Comparison of ENCODE assay signal across 21 mouse cellular contexts in the genomic region with DNA sequence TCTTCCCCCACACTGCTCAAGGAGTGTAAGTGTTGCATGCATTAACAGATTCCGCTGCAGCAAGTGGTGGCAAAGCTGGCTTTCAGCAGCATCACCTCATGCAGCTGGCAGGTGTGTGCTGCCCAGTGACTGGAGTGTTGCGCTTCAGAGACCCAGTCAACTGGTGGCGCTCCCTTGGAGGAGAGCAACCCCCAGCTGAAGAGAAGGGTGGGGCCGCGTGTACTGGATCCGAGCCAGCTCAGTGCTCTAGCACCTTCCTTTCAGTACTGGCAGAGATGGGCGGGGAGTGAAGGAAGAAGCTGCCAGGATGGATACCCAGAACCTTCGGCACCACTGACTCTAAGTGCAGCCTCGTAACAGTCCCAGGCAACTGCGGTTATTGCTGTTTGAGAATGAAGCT. TPM values are rescaled to one million over a fixed set of nuclear protein-coding genes. Genes with fewer than 3 reads are reported as not detected.
A peak's percentile ranks its signal among the peaks of the same experiment; 100 is the strongest.
DNase-seq lines count a peak whose midpoint lies in the region; ATAC-seq and TF ChIP-seq lines count a peak whose summit lies in the region.
"Had no signal": no experiment of that assay in that cellular context is flagged by ENCODE, and none has a peak within 500 bp of the region (broad histone marks: within the 10 kb centered on the region; RNA-seq: fewer than 3 reads in every experiment).

No protein-coding gene starts in this region.

- peaks cover 14% of the 10 kb centered on the region; the same call in 1 of the 2 replicates for H3K36me3 ChIP-seq in intestine, postnatal 0 days (ENCODE audit: control insufficient read depth, insufficient read depth)
- H3K36me3 ChIP-seq in intestine, embryonic 15.5 days = no peaks in the 10 kb centered on the region
- H3K36me3 ChIP-seq in lung, postnatal 0 days (ENCODE audit: insufficient read depth, low read length) = no peaks in the 10 kb centered on the region
- peaks cover 0 to 9% of the 10 kb centered on the region in 2 experiments; a peak in 2 of 4 replicates for H3K36me3 ChIP-seq in MEL (ENCODE audit: control insufficient read depth in 1 of 2, insufficient read depth in 2 of 2, low read length in 2 of 2)
- peaks cover 6% of the 10 kb centered on the region for H3K36me3 ChIP-seq in kidney, adult 2 months (ENCODE audit: control insufficient read depth, insufficient read depth, low read length)

- no peaks in the 10 kb centered on the region for H3K9me3 ChIP-seq in intestine, postnatal 0 days (ENCODE audit: control insufficient read depth)
- H3K9me3 ChIP-seq in intestine, embryonic 15.5 days = no peaks in the 10 kb centered on the region
- no peaks in the 10 kb centered on the region for H3K9me3 ChIP-seq in lung, postnatal 0 days (ENCODE audit: low read length)
- H3K9me3 ChIP-seq in MEL (replicated peaks; ENCODE audit: insufficient read depth, low read length) = no peaks in the 10 kb centered on the region
- H3K9me3 ChIP-seq: embryonic facial prominence, embryonic 12.5 days; forebrain, embryonic 12.5 days; heart, embryonic 13.5 days; hindbrain, embryonic 12.5 days had no signal

- TF ChIP-seq RAD21 in MEL (IDR thresholded peaks at IDR 0.05; ENCODE audit: low read depth, low read length) = no peak

- TF ChIP-seq EP300 in lung, postnatal 0 days (IDR thresholded peaks at IDR 0.05) = no peak
- TF ChIP-seq EP300 in MEL (IDR thresholded peaks at IDR 0.05; ENCODE audit: low read depth in 1 of 2, low read length in 2 of 2) = no peak

- TF ChIP-seq CTCF in intestine, postnatal 0 days (IDR thresholded peaks at IDR 0.05; ENCODE audit: low read depth) = no peak
- peak; percentile 39 for TF ChIP-seq CTCF in lung, postnatal 0 days (IDR thresholded peaks at IDR 0.05)
- no peak for TF ChIP-seq CTCF in MEL (IDR thresholded peaks at IDR 0.05 in 2 of 3, conservative IDR thresholded peaks at IDR 0.05 in 1 of 3; ENCODE audit: control insufficient read depth in 1 of 3, insufficient read depth in 1 of 3, low read depth in 2 of 3, low read length in 3 of 3, poor library complexity in 1 of 3, severe bottlenecking in 1 of 3)
- TF ChIP-seq CTCF in kidney, adult 2 months (conservative IDR thresholded peaks at IDR 0.05; ENCODE audit: insufficient read depth, insufficient read length, low read depth, low read length) = no peak

- no peaks in the 10 kb centered on the region for H3K79me2 ChIP-seq in MEL (ENCODE audit: control insufficient read depth, insufficient read depth, low read length, poor library complexity)

- H3K27ac ChIP-seq in intestine, postnatal 0 days (ENCODE audit: low read depth, low read length) = no peak overlapping the region
- H3K27ac ChIP-seq in intestine, embryonic 15.5 days = no peak overlapping the region
- H3K27ac ChIP-seq in lung, postnatal 0 days (ENCODE audit: low read length) = no peak overlapping the region
- no peak overlapping the region for H3K27ac ChIP-seq in MEL (ENCODE audit: control insufficient read depth, low read depth, low read length)
- no peak overlapping the region for H3K27ac ChIP-seq in kidney, adult 2 months (ENCODE audit: insufficient read depth, low read depth, low read length)
- H3K27ac ChIP-seq: embryonic facial prominence, embryonic 12.5 days; forebrain, embryonic 12.5 days; heart, embryonic 13.5 days; hindbrain, embryonic 12.5 days had no signal

- no peak for TF ChIP-seq POLR2A in MEL (IDR thresholded peaks at IDR 0.05; ENCODE audit: control insufficient read depth in 1 of 2, insufficient read depth in 1 of 2, low read depth in 1 of 2, low read length in 2 of 2, poor library complexity in 1 of 2)
- no peak for TF ChIP-seq POLR2A in kidney, adult 2 months (IDR thresholded peaks at IDR 0.05; ENCODE audit: low read depth, low read length)

- DNase-seq in lung, postnatal 0 days (ENCODE audit: low spot score) = peak; percentile 73
- no peak for DNase-seq in lung, postnatal 25 days (ENCODE audit: low spot score)
- DNase-seq in MEL (ENCODE audit: low read depth, low spot score) = peak; percentile 51
- DNase-seq in heart, postnatal 4 days = no peak
- no peak for DNase-seq in kidney, adult 2 months
- DNase-seq: adrenal gland, postnatal 10 days; cerebellum, adult 11-12 months; cerebellum, adult 9-10 months; cerebellum, postnatal 25 days; forebrain, postnatal 0 days; gastrocnemius, postnatal 36 days; heart, adult 11 months; heart, postnatal 36 days had no signal

- no peak overlapping the region for H3K4me2 ChIP-seq in intestine, postnatal 0 days (replicated peaks; ENCODE audit: low read depth)
- no peak overlapping the region for H3K4me2 ChIP-seq in intestine, embryonic 15.5 days (replicated peaks)
- H3K4me2 ChIP-seq in lung, postnatal 0 days (replicated peaks; ENCODE audit: low read depth, low read length) = no peak overlapping the region
- H3K4me2 ChIP-seq: embryonic facial prominence, embryonic 12.5 days; forebrain, embryonic 12.5 days; heart, embryonic 13.5 days; hindbrain, embryonic 12.5 days had no signal

- H3K4me3 ChIP-seq in intestine, postnatal 0 days (ENCODE audit: low read depth, low read length) = no peak overlapping the region
- no peak overlapping the region for H3K4me3 ChIP-seq in intestine, embryonic 15.5 days (replicated peaks)
- no peak overlapping the region for H3K4me3 ChIP-seq in lung, postnatal 0 days (ENCODE audit: low read depth, low read length)
- no peak overlapping the region for H3K4me3 ChIP-seq in MEL (ENCODE audit: control insufficient read depth in 1 of 2, insufficient read depth in 1 of 2, low read depth in 2 of 2, low read length in 2 of 2)
- H3K4me3 ChIP-seq in kidney, adult 2 months (ENCODE audit: insufficient read depth, low read depth, low read length) = no peak overlapping the region
- H3K4me3 ChIP-seq: embryonic facial prominence, embryonic 12.5 days; forebrain, embryonic 12.5 days; heart, embryonic 13.5 days; hindbrain, embryonic 12.5 days had no signal

- no peaks in the 10 kb centered on the region for H3K27me3 ChIP-seq in intestine, postnatal 0 days (replicated peaks; ENCODE audit: control insufficient read depth, insufficient read depth, low read length)
- no peaks in the 10 kb centered on the region for H3K27me3 ChIP-seq in intestine, embryonic 15.5 days (replicated peaks)
- no peaks in the 10 kb centered on the region for H3K27me3 ChIP-seq in lung, postnatal 0 days (replicated peaks; ENCODE audit: insufficient read depth, low read length)
- H3K27me3 ChIP-seq in MEL (ENCODE audit: control insufficient read depth in 1 of 2, insufficient read depth in 2 of 2, low read length in 2 of 2) = no peaks in the 10 kb centered on the region
- H3K27me3 ChIP-seq in kidney, adult 2 months (replicated peaks; ENCODE audit: control insufficient read depth, insufficient read depth, low read length) = no peaks in the 10 kb centered on the region
- H3K27me3 ChIP-seq: embryonic facial prominence, embryonic 12.5 days; forebrain, embryonic 12.5 days; heart, embryonic 13.5 days; hindbrain, embryonic 12.5 days had no signal

- ATAC-seq in intestine, postnatal 0 days = 0 out of 2 replicates have a peak, but pooled peaks have one; percentile 10
- ATAC-seq in intestine, embryonic 15.5 days = no peak
- peak; percentile 80 for ATAC-seq in lung, postnatal 0 days
- peak; percentile 60 for ATAC-seq in megakaryocyte progenitor cell, adult 5-6 weeks (replicated peaks; ENCODE audit: poor library complexity)
- ATAC-seq: forebrain, postnatal 0 days; hindbrain, embryonic 16.5 days had no signal

- WGBS in intestine, postnatal 0 days = 81% methylated on average over 10 of the region's 10 CpGs
- WGBS in intestine, embryonic 15.5 days = 86% methylated on average over 10 of the region's 10 CpGs
- WGBS in lung, postnatal 0 days = 61% methylated on average over 10 of the region's 10 CpGs
- 79% methylated on average over 10 of the region's 10 CpGs for WGBS in kidney, adult 2 months

- no peak overlapping the region for H3K9ac ChIP-seq in intestine, postnatal 0 days (ENCODE audit: low read depth, low read length)
- H3K9ac ChIP-seq in intestine, embryonic 15.5 days = no peak overlapping the region
- H3K9ac ChIP-seq in lung, postnatal 0 days (replicated peaks; ENCODE audit: low read depth) = no peak overlapping the region
- no peak overlapping the region for H3K9ac ChIP-seq in MEL (ENCODE audit: control insufficient read depth, low read depth, low read length, poor library complexity, severe bottlenecking)
- H3K9ac ChIP-seq: embryonic facial prominence, embryonic 12.5 days; forebrain, embryonic 12.5 days; forebrain, postnatal 0 days; heart, embryonic 13.5 days; hindbrain, embryonic 12.5 days had no signal

- no peaks in the 10 kb centered on the region for H3K4me1 ChIP-seq in intestine, postnatal 0 days (replicated peaks; ENCODE audit: control insufficient read depth, insufficient read depth, low read length)
- H3K4me1 ChIP-seq in intestine, embryonic 15.5 days (replicated peaks) = no peaks in the 10 kb centered on the region
- H3K4me1 ChIP-seq in lung, postnatal 0 days (ENCODE audit: insufficient read depth, low read depth, low read length) = no peaks in the 10 kb centered on the region
- peaks cover 0 to 20% of the 10 kb centered on the region in 2 experiments; a peak in 2 of 4 replicates for H3K4me1 ChIP-seq in MEL (ENCODE audit: control insufficient read depth in 1 of 2, insufficient read depth in 2 of 2, low read length in 2 of 2)
- H3K4me1 ChIP-seq in kidney, adult 2 months (ENCODE audit: control insufficient read depth, insufficient read depth, low read length) = peaks cover 4% of the 10 kb centered on the region; the same call in 1 of the 2 replicates
- H3K4me1 ChIP-seq: embryonic facial prominence, embryonic 12.5 days; forebrain, embryonic 12.5 days; hindbrain, embryonic 12.5 days had no signal

RNA-seq across cellular contexts. Expression of a gene that starts 15.3 kb away (rescaled TPM):
- 218 and 292 TPM in 2 replicates for polyA plus RNA-seq in intestine, postnatal 0 days (2015; fragmentation: Nextera tagmentation; extraction: Ambion mirVana)
- polyA plus RNA-seq in intestine, embryonic 15.5 days (2015; fragmentation: Nextera tagmentation; extraction: Ambion mirVana) = 170 TPM in 2 replicates
- polyA plus RNA-seq in lung, postnatal 0 days (2015; fragmentation: Nextera tagmentation; extraction: Ambion mirVana) = 152 and 167 TPM in 2 replicates
- 38.8 and 68.8 TPM in 2 replicates for total RNA-seq in MEL (2012; rRNA removed)
- polyA plus RNA-seq in MEL (2012; ENCODE audit: insufficient read depth in 1 of 2, insufficient read length in 2 of 2, low read depth in 1 of 2, low replicate concordance in 2 of 2, missing spikeins in 1 of 2) = 10 to 100 TPM in 1 of 2 experiments, not detected in 1; 55.9 TPM
- total RNA-seq in megakaryocyte progenitor cell, adult 5-6 weeks (2015) = 2.3 and 2.5 TPM in 2 replicates
- 6.9 and 7.9 TPM in 2 replicates for total RNA-seq in megakaryocyte progenitor cell, adult 5-6 weeks (2017)
- total RNA-seq in heart, postnatal 4 days (2021) = 100 to 1,000 TPM; 168 to 177 TPM
- polyA plus RNA-seq in kidney, adult 2 months (2012; rRNA removed) = 152 and 164 TPM in 2 replicates

RNA-seq across cellular contexts. Expression of a gene that starts 25.1 kb away (rescaled TPM):
- 51.5 and 58.2 TPM in 2 replicates for polyA plus RNA-seq in intestine, postnatal 0 days (2015; fragmentation: Nextera tagmentation; extraction: Ambion mirVana)
- polyA plus RNA-seq in intestine, embryonic 15.5 days (2015; fragmentation: Nextera tagmentation; extraction: Ambion mirVana) = 57.6 and 60.4 TPM in 2 replicates
- 55.3 and 70.4 TPM in 2 replicates for polyA plus RNA-seq in lung, postnatal 0 days (2015; fragmentation: Nextera tagmentation; extraction: Ambion mirVana)
- 7.5 and 7.7 TPM in 2 replicates for total RNA-seq in MEL (2012; rRNA removed)
- 1 to 10 TPM in 1 of 2 experiments, not detected in 1; 6.5 TPM for polyA plus RNA-seq in MEL (2012; ENCODE audit: insufficient read depth in 1 of 2, insufficient read length in 2 of 2, low read depth in 1 of 2, low replicate concordance in 2 of 2, missing spikeins in 1 of 2)
- total RNA-seq in megakaryocyte progenitor cell, adult 5-6 weeks (2015) = 96.7 and 115 TPM in 2 replicates
- total RNA-seq in megakaryocyte progenitor cell, adult 5-6 weeks (2017) = 40.2 and 70.3 TPM in 2 replicates
- 10 to 100 TPM; 28.5 to 29.2 TPM for total RNA-seq in heart, postnatal 4 days (2021)
- 392 and 418 TPM in 2 replicates for polyA plus RNA-seq in kidney, adult 2 months (2012; rRNA removed)

RNA-seq across cellular contexts. Expression of a gene that starts 59.9 kb away (rescaled TPM):
- 364 and 373 TPM in 2 replicates for polyA plus RNA-seq in intestine, postnatal 0 days (2015; fragmentation: Nextera tagmentation; extraction: Ambion mirVana)
- polyA plus RNA-seq in intestine, embryonic 15.5 days (2015; fragmentation: Nextera tagmentation; extraction: Ambion mirVana) = 120 and 124 TPM in 2 replicates
- polyA plus RNA-seq in lung, postnatal 0 days (2015; fragmentation: Nextera tagmentation; extraction: Ambion mirVana) = 94.5 and 94.8 TPM in 2 replicates
- total RNA-seq in MEL (2012; rRNA removed) = 65.1 and 79.6 TPM in 2 replicates
- 10 to 100 TPM in 1 of 2 experiments, not detected in 1; 61.6 TPM for polyA plus RNA-seq in MEL (2012; ENCODE audit: insufficient read depth in 1 of 2, insufficient read length in 2 of 2, low read depth in 1 of 2, low replicate concordance in 2 of 2, missing spikeins in 1 of 2)
- total RNA-seq in megakaryocyte progenitor cell, adult 5-6 weeks (2015) = 10.0 and 12.8 TPM in 2 replicates
- 12.0 and 17.6 TPM in 2 replicates for total RNA-seq in megakaryocyte progenitor cell, adult 5-6 weeks (2017)
- total RNA-seq in heart, postnatal 4 days (2021) = 10 to 100 TPM; 91.9 to 96.1 TPM
- polyA plus RNA-seq in kidney, adult 2 months (2012; rRNA removed) = 26.6 and 31.1 TPM in 2 replicates

Comparison
In these comparisons a context has a peak if more than half of its experiments do, and no peak if none do; other contexts are left out.
1. DNase-seq: peak in lung, postnatal 0 days (single experiment) and MEL (single experiment); none in lung, postnatal 25 days (single experiment), heart, postnatal 4 days (single experiment) and kidney, adult 2 months (single experiment).